Mouse (Mus musculus) megakaryocyte, embryonic 14.5 days (primary cell): ENCODE data around the gene Il18bp. TPM values are rescaled to one million over a fixed set of nuclear protein-coding genes. Genes with fewer than 3 reads are reported as not detected.
"Not testable (repeated sequence)": the region's sequence is repeated elsewhere in the genome, so short reads cannot be mapped to it uniquely, and the experiment has no call there.

Experiments
- H3K27me3 ChIP-seq: replicated peaks from 2 replicates; pipeline ENCODE3; 2012; ENCODE audit warnings: inconsistent platforms
- H3K36me3 ChIP-seq: replicated peaks from 2 replicates; pipeline ENCODE3; 2012; ENCODE audit warnings: low read length, inconsistent platforms, mixed read lengths
- H3K4me1 ChIP-seq: 2 replicates; pipeline ENCODE4 v1.6.1; 2012; ENCODE audit warnings: inconsistent platforms
- H3K4me3 ChIP-seq: replicated peaks from 2 replicates; pipeline ENCODE3; 2012; ENCODE audit warnings: moderate library complexity, mild to moderate bottlenecking, inconsistent platforms
- H3K9me3 ChIP-seq: 2 replicates; pipeline ENCODE4 v1.6.1; 2012; ENCODE audit warnings: inconsistent platforms
- FLI1 ChIP-seq: IDR thresholded peaks from 2 replicates; pipeline ENCODE4 v1.6.1; 2012; ENCODE audit warnings: low read length, inconsistent platforms, mixed read lengths
- GATA1 ChIP-seq: IDR thresholded peaks from 3 replicates; pipeline ENCODE4 v1.6.1; 2012; ENCODE audit warnings: mixed read lengths, low read length, inconsistent platforms, borderline replicate concordance
- polyA plus RNA-seq: library from polyadenylated mRNA; stranded (reverse); fragments of >175 nt; gene quantifications from 2 replicates; pipeline ENCODE4 v1.2.3, GENCODE M21; 2012; ENCODE audit warnings: low replicate concordance; ENCODE audit not compliant: insufficient read depth

Il18bp gene
- polyA plus RNA-seq, 1 experiment, result 24.3 TPM

DNA sequence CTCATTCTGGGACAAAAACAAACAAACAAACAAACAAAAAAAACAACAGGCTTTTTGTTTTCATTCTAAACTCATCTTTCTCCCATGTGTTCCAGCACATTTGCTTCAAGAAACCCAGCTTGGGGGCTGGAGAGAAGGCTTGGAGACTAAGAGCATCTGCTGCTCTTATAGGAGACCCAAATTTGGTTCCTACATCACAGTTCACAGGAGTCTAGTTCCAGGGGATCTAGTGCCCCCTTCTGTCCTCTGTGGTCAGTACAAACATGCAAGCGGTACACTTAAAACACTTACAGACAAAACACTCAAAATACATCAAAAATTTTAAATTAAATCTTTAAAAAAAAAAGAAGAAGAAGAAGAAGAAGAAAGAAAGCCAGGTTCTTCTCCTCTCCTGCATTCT, 16.4 kb upstream of the Il18bp start:
- H3K9me3 ChIP-seq, result no peaks in the 10 kb centered on the region
- TF ChIP-seq GATA1 (no peak), FLI1 (no peak)
- H3K4me1 ChIP-seq, result peaks cover 5% of the 10 kb centered on the region
- no peaks in the 10 kb centered on the region for H3K27me3 ChIP-seq
- H3K4me3 ChIP-seq, result no peak overlapping the region
- H3K36me3 ChIP-seq, result peaks cover 94% of the 10 kb centered on the region

DNA sequence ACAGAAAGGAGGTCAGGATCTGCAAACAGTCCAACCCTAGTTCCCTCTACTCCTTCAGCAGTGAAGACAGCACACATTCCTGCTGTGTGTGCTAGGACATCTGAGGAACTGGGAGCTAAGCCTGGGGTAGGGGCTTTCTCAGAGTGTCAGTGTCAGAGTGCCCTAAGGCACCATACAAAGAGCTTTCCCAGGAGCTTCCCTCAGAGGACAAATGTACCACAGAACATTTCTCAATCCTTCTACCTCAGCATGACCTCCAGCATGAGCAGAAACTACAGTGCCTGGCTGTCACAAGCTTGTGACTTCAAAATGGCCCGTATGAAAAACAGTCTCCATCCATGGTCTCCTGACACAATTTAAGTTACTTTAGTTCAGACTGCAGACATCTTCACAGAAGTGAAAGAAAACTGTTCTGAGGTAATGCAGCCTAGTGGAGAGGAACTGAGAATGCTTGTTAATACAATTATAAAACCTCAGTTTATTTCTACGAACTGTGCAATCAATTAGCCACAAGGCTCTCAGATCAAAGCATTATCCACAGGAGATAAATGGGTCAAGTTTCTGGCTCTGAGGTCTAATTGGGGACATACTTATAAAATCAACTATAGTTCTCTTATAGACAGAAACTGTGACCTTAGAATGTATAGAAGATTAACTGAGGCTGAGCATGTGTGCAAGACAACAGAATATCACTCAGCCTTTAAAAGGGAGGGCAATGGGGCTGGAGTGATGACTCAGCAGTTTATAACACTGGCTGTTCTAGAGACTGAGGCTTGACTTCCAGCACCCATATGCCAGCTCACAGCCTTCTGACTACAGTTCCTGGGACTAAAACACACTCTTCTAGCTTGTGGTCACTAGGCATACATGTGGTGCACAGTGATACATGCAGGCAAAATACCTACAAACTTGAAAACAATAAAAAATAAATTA, 7.0 kb upstream of the Il18bp start:
- no peak for TF ChIP-seq GATA1
- H3K9me3 ChIP-seq, result no peaks in the 10 kb centered on the region
- peaks cover 72% of the 10 kb centered on the region for H3K36me3 ChIP-seq
- H3K4me3 ChIP-seq, result no peak overlapping the region
- H3K27me3 ChIP-seq, result no peaks in the 10 kb centered on the region
- H3K4me1 ChIP-seq, result peaks cover 29% of the 10 kb centered on the region

DNA sequence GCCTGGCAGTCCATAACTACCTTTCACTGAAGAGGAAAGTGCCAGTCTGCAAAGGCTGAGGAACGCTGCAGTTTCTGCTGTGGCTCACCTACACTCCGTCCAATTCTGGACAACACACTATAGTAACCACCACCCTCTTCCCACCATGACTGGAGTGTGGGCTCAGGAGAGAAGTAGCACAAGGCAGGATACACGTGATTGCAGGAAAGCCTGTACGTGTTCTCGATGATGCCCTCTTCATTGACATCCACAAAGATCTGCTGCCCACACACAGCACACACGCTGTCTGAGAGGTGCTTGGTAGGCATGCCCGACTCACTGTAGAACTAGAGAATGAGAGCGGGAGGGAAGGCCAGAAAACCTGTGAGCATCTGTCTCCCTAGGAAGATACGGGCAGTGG, 5.3 kb upstream of the Il18bp start:
- peak overlapping the region; percentile 8 for H3K4me3 ChIP-seq
- H3K4me1 ChIP-seq, result peaks cover 42% of the 10 kb centered on the region
- no peaks in the 10 kb centered on the region for H3K27me3 ChIP-seq
- H3K36me3 ChIP-seq, result peaks cover 74% of the 10 kb centered on the region
- H3K9me3 ChIP-seq, result no peaks in the 10 kb centered on the region
- TF ChIP-seq FLI1, result no peak

DNA sequence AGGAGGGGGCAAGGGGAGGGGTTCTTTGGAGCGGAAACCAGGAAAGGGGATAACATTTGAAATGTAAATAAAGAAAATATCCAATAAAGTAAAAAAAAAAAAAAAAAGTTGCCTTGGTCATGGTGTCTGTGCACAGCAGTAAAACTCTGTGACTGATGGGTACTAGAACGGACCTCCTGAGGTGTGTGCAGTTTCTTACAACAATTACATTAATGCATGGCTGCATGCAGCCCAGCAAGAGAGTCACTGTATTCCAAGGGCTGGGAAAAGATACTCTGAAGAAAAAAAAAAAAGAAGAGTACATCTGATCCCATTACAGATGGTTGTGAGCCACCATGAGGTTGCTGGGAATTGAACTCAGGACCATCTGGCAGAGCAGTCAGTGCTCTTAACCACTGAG, 2.4 kb upstream of the Il18bp start:
- H3K4me3 ChIP-seq, H3K9me3 ChIP-seq, H3K27me3 ChIP-seq: not testable (repeated sequence)
- Histone ChIP-seq H3K4me1 (peaks cover 66% of the 10 kb centered on the region), H3K36me3 (peaks cover 88% of the 10 kb centered on the region)

DNA sequence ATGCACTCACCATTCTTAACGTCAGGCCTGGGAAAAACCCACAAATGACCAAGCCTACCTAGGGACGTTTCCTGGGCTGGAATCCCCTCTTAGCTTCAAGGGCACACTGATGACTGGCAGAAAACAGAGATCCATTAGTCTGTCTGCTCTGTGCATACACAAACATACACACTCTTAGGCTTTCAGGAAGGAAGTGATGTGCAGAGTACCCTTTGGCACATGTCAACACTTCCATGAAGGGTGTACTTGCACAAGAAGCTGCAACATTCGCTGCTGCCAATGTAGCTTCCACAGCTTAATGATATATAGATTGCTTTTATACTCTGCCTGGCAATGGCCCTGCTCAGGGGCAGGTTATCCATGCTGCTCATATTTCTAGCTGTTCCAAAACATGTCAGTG, 872 bp upstream of the Il18bp start:
- Histone ChIP-seq H3K9me3 (no peaks in the 10 kb centered on the region), H3K4me1 (peaks cover 60% of the 10 kb centered on the region), H3K27me3 (no peaks in the 10 kb centered on the region), H3K4me3 (no peak overlapping the region), H3K36me3 (peaks cover 95% of the 10 kb centered on the region)
- TF ChIP-seq GATA1 (no peak), FLI1 (no peak)

DNA sequence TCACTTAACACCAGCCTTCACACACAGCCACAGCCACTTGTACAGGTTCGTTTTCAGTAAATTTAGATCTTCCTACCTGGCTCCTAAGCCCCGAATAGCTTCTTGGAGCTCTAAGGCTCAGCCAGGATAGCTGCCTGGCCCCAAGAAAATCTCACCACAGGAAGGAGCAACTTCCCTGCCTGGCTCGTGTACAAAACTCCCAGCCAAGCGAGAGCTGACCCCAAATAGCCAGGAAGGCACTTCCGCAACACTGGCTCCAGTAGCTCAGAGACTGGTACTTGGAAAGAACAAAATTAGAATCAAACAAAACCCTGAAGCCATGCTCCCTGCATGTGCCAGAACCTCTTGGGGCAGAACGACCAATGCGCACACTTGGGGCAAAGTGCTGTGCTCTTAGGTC, 456 bp downstream of the Il18bp start:
- Histone ChIP-seq H3K9me3 (no peaks in the 10 kb centered on the region), H3K36me3 (peaks cover 96% of the 10 kb centered on the region), H3K27me3 (no peaks in the 10 kb centered on the region), H3K4me3 (peak overlapping the region; percentile 87), H3K4me1 (peaks cover 55% of the 10 kb centered on the region)
- TF ChIP-seq GATA1 (no peak), FLI1 (no peak)

DNA sequence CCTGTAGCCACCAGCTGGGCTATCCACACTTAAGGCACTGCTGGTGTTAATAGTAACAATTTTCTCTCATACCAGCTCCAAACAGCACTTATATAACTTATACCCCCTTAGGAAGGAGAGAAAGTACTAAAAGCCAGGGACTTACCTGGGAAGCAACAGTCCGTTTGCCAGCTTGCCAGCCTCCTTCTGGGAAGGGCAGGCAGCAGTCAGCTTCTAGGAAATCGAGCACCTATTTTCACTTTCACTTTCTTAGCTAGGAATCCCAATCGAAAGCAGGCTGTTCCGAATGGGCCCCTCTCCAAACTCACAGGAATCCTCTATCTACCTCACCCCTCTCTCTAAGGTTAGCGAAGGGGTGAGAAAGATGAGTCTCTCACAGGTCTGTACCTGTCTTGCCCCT, 1.0 kb downstream of the Il18bp start:
- Histone ChIP-seq H3K36me3 (peaks cover 96% of the 10 kb centered on the region), H3K4me1 (peaks cover 50% of the 10 kb centered on the region), H3K4me3 (peak overlapping the region; percentile 87), H3K9me3 (no peaks in the 10 kb centered on the region), H3K27me3 (no peaks in the 10 kb centered on the region)
- TF ChIP-seq GATA1 (no peak), FLI1 (no peak)

DNA sequence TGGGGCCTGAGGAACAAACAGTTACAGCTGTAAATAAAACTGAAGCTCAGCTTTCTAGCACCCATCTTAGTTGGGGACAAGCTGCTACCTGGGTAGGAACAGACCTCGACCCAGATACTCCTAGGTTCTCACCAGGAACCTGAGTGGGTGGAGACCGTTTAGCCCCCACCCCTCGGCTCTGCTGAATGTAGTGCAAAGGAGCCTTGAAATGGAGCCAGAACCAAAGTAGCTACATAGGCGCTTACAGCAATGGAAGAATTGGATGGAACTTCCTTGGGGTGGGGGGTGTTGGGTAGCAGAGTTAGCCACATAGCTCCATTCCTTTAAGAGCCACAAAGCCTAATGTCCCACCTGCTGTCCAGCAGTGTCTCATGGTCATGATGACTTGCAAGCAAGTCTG, 1.6 kb downstream of the Il18bp start:
- H3K36me3 ChIP-seq, result peaks cover 96% of the 10 kb centered on the region
- TF ChIP-seq FLI1 (no peak), GATA1 (no peak)
- H3K4me3 ChIP-seq, result peak overlapping the region; percentile 87
- H3K27me3 ChIP-seq, result no peaks in the 10 kb centered on the region
- peaks cover 50% of the 10 kb centered on the region for H3K4me1 ChIP-seq
- no peaks in the 10 kb centered on the region for H3K9me3 ChIP-seq

DNA sequence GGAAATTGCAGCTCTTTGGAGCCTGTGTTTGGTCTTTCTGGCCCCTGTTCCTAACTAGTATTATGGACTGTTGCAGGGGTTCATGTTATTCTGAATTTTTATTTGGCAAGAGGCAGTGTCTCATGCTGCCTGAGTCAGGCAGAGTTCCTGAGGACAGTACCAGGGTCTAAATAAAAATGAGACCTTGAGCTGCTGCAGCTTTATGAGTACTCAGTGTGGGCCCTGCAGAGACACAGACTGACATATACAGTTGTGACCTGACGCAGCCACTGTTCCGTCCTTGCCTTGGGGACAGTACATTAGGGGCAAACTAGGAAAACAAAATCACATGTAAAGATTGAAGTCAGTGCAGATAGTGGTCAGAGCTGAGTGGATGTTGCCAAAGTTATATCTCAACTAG, 3.5 kb downstream of the Il18bp start:
- TF ChIP-seq FLI1 (no peak), GATA1 (no peak)
- H3K27me3 ChIP-seq, result no peaks in the 10 kb centered on the region
- no peak overlapping the region for H3K4me3 ChIP-seq
- H3K36me3 ChIP-seq, result peaks cover 99% of the 10 kb centered on the region
- H3K4me1 ChIP-seq, result peaks cover 46% of the 10 kb centered on the region
- H3K9me3 ChIP-seq, result no peaks in the 10 kb centered on the region

DNA sequence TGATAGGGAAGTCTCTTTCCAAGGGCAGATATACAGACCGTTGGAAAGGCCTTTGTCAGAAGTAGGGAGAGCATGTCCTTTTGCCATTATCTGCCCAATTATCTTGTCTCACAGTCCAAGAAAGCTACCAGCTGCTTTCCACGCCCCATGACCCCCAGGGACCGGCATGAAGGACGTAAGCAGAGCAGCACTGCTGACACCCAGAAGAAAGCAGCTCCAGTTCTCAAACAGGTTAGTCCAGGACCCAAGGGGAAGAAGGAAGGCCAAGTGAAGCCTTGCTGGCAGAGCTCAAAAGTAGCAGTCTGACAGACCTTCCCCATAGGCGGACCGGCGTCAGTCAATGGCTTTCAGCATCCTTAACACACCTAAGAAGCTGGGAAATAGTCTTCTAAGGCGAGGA, 5.1 kb downstream of the Il18bp start:
- Histone ChIP-seq H3K9me3 (no peaks in the 10 kb centered on the region), H3K36me3 (peaks cover 100% of the 10 kb centered on the region), H3K4me3 (no peak overlapping the region), H3K4me1 (peaks cover 31% of the 10 kb centered on the region), H3K27me3 (no peaks in the 10 kb centered on the region)
- TF ChIP-seq GATA1 (no peak), FLI1 (no peak)
